Mouse (Mus musculus) urinary bladder, postnatal 0 days (tissue): ENCODE results near the gene Unc5cl. TPM values are rescaled to one million over a fixed set of nuclear protein-coding genes. Genes with fewer than 3 reads are reported as not detected.

Source experiments
- polyA plus RNA-seq: library from polyadenylated mRNA; unstranded; fragments of >200 nt; fragmentation: Nextera tagmentation; extraction: Ambion mirVana; gene quantifications from 2 replicates; pipeline ENCODE4 v1.2.1, GENCODE M21; 2015

Gene Unc5cl
- polyA plus RNA-seq: 0.07 TPM in 1 of 2 replicates, not detected in the other

GRCm38 (mm10) chr17:48454688-48455087 lies at the start of gene Unc5cl:
TSS of gene Unc5cl (plus strand) at chr17:48454901.

GRCm38 (mm10) chr17:48409380-48410298 lies 45.1 kb upstream of the Unc5cl start, which contains the start of the genes Nfya and Oard1:
TSS of gene Nfya (minus strand) at chr17:48409906.
TSS of gene Oard1 (plus strand) at chr17:48410014.

GRCm38 (mm10) chr17:48432158-48432980 lies 22.3 kb upstream of the Unc5cl start, which contains the start of gene Apobec2:
TSS of gene Apobec2 (minus strand) at chr17:48432930.

DNA sequence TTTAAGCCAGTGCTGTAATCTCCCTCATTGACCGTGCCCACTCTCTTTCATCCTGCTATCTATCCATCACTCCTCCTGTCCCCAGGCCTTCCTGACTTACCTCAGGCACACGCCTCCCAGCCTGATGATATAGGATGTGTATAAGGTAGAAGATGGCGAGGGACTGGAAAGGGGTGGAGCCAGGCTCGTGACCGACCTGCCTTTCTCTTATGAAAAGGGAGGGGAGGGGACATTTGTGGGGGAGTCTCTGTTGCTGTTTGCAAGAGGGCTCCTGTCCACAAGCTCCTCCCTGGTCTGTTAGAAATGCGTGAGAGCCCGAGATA lies 3.4 kb upstream of the Unc5cl start, which contains the start of gene Tspo2:
Tspo2 (minus strand) TSS at position 170 of the 323 bp plus-strand sequence.

Other genes starting within 250 kb of the Unc5cl start
- 0.49 and 6.2 TPM in 2 replicates for gene Trem1, start 222.1 kb upstream of the Unc5cl start, polyA plus RNA-seq
- 0.17 and 1.5 TPM in 2 replicates for gene Trem3, start 207.1 kb upstream of the Unc5cl start, polyA plus RNA-seq
- gene Treml4, start 190.6 kb upstream of the Unc5cl start, polyA plus RNA-seq: 0.18 TPM in 1 of 2 replicates, not detected in the other
- 0.06 and 0.10 TPM in 2 replicates for gene Treml2, start 155.4 kb upstream of the Unc5cl start, polyA plus RNA-seq
- gene B430306N03Rik, start 138.8 kb upstream of the Unc5cl start, polyA plus RNA-seq: 0.40 and 1.8 TPM in 2 replicates
- 4.4 and 8.9 TPM in 2 replicates for gene Trem2, start 108.5 kb upstream of the Unc5cl start, polyA plus RNA-seq
- gene Treml1, start 95.0 kb upstream of the Unc5cl start, polyA plus RNA-seq: 0.34 and 2.5 TPM in 2 replicates
- 3.5 and 5.3 TPM in 2 replicates for gene Nfya, start 45.0 kb upstream of the Unc5cl start, polyA plus RNA-seq
- 31.9 and 33.2 TPM in 2 replicates for gene Oard1, start 44.9 kb upstream of the Unc5cl start, polyA plus RNA-seq
- 3.4 and 4.5 TPM in 2 replicates for gene Apobec2, start 22.0 kb upstream of the Unc5cl start, polyA plus RNA-seq
- 0.31 and 2.8 TPM in 2 replicates for gene Tspo2, start 3.4 kb upstream of the Unc5cl start, polyA plus RNA-seq